Mouse (Mus musculus) forebrain, embryonic 16.5 days (tissue): ENCODE measurements around the gene Zbtb22. TPM values are rescaled to one million over a fixed set of nuclear protein-coding genes. Genes with fewer than 3 reads are reported as not detected.

Experiments used
- ATAC-seq: fragments of 200-750 bp; cut with Nextera tagmentation; 2 replicates; pipeline ENCODE4 v1.8.0; 2017; ENCODE audit warnings: mild to moderate bottlenecking, moderate library complexity
- H3K27ac ChIP-seq: fragments of 300-500 bp; sonication (generic); 2 replicates; pipeline ENCODE4 v1.5.1; 2014; ENCODE audit warnings: low read length, control low read depth
- H3K27me3 ChIP-seq: fragments of 300-500 bp; sonication (generic); replicated peaks from 2 replicates; pipeline ENCODE4 v1.6.1; 2014; ENCODE audit warnings: low read length; ENCODE audit not compliant: control insufficient read depth, insufficient read depth
- H3K36me3 ChIP-seq: fragments of 300-500 bp; sonication (generic); 2 replicates; pipeline ENCODE4 v1.6.1; 2014; ENCODE audit not compliant: control insufficient read depth, insufficient read depth
- H3K4me1 ChIP-seq: fragments of 300-500 bp; sonication (generic); replicated peaks from 2 replicates; pipeline ENCODE4 v1.6.1; 2014; ENCODE audit warnings: low read length; ENCODE audit not compliant: control insufficient read depth, insufficient read depth
- H3K4me2 ChIP-seq: fragments of 300-500 bp; sonication (generic); 2 replicates; pipeline ENCODE4 v1.6.1; 2014; ENCODE audit warnings: mild to moderate bottlenecking, low read length, control low read depth
- H3K4me3 ChIP-seq: fragments of 300-500 bp; sonication (generic); replicated peaks from 2 replicates; pipeline ENCODE4 v1.5.1; 2014; ENCODE audit warnings: mild to moderate bottlenecking, low read length, control low read depth
- H3K9ac ChIP-seq: fragments of 300-500 bp; sonication (generic); replicated peaks from 2 replicates; pipeline ENCODE4 v1.6.1; 2014; ENCODE audit warnings: low read depth, low read length, control low read depth
- H3K9me3 ChIP-seq: fragments of 300-500 bp; sonication (generic); 2 replicates; pipeline ENCODE4 v1.6.1; 2016; ENCODE audit warnings: low read length; ENCODE audit not compliant: control insufficient read depth
- WGBS: fragments of 180-500 bp; shearing (Covaris S2); extraction: QIAGEN DNeasy Blood & Tissue Kit; methylation state at CpG from one replicate; pipeline ENCODE4 v1.1.7; 2014; 5-methylcytosine and 5-hydroxymethylcytosine counted together
- polyA plus RNA-seq: library from polyadenylated mRNA; unstranded; fragments of >200 nt; fragmentation: Nextera tagmentation; extraction: Ambion mirVana; gene quantifications from 2 replicates; pipeline ENCODE4 v1.2.1, GENCODE M21; 2015

Gene Zbtb22
- polyA plus RNA-seq, 1 experiment from 2014 or later = 17.1 TPM

- no peak for ATAC-seq
- WGBS = 74% methylated on average over 17 of the region's 17 CpGs
- H3K9me3 ChIP-seq = no peaks in the 10 kb centered on the region
- no peak overlapping the region for H3K9ac ChIP-seq
- H3K4me2 ChIP-seq = no peak overlapping the region
- no peaks in the 10 kb centered on the region for H3K27me3 ChIP-seq
- peaks cover 17% of the 10 kb centered on the region for H3K4me1 ChIP-seq
- no peak overlapping the region for H3K4me3 ChIP-seq
- 0 out of 2 replicates have a peak, but pooled peaks cover 2% of the 10 kb centered on the region for H3K36me3 ChIP-seq
- H3K27ac ChIP-seq = no peak overlapping the region
These were observed 10.7 kb downstream of the Zbtb22 start for GRCm38 (mm10) chr17:33926207-33926932.

GRCm38 (mm10) chr17:33928251-33928947, 12.7 kb downstream of the Zbtb22 start:
- 62% methylated on average over 21 of the region's 21 CpGs for WGBS
- Histone ChIP-seq H3K9me3 (no peaks in the 10 kb centered on the region), H3K9ac (peak overlapping the region; percentile 84), H3K27ac (no peak overlapping the region), H3K4me1 (peaks cover 18% of the 10 kb centered on the region), H3K4me2 (peak overlapping the region; percentile 98), H3K36me3 (0 out of 2 replicates have a peak, but pooled peaks cover 5% of the 10 kb centered on the region), H3K4me3 (peak overlapping the region; percentile 76), H3K27me3 (no peaks in the 10 kb centered on the region)
- no peak for ATAC-seq

- Histone ChIP-seq H3K4me3 (peak within 1 kb of the TSS; percentile 76), H3K27ac (peak within 1 kb of the TSS; percentile 92), H3K9ac (peak within 1 kb of the TSS; percentile 84), H3K27me3 (no peaks in the 10 kb centered on the region), H3K4me1 (peaks cover 18% of the 10 kb centered on the region), H3K9me3 (no peaks in the 10 kb centered on the region), H3K4me2 (peak within 1 kb of the TSS; percentile 98), H3K36me3 (0 out of 2 replicates have a peak, but pooled peaks cover 5% of the 10 kb centered on the region)
- ATAC-seq = peak; percentile 93
- WGBS = under 1% methylated on average over 70 of the region's 80 CpGs
These were observed 13.9 kb downstream of the Zbtb22 start, which contains the start of gene Rgl2 for GRCm38 (mm10) chr17:33929371-33930279. Rgl2 (plus strand) TSS chr17:33929543.

GRCm38 (mm10) chr17:33930280-33931158, 14.8 kb downstream of the Zbtb22 start:
- Histone ChIP-seq H3K27ac (peak overlapping the region; percentile 92), H3K4me2 (peak overlapping the region; percentile 98), H3K36me3 (0 out of 2 replicates have a peak, but pooled peaks cover 8% of the 10 kb centered on the region), H3K9me3 (no peaks in the 10 kb centered on the region), H3K9ac (peak overlapping the region; percentile 84), H3K4me1 (peaks cover 18% of the 10 kb centered on the region), H3K27me3 (no peaks in the 10 kb centered on the region), H3K4me3 (peak overlapping the region; percentile 76)
- no peak for ATAC-seq
- WGBS = under 1% methylated on average over 41 of the region's 45 CpGs

- Histone ChIP-seq H3K4me1 (peaks cover 18% of the 10 kb centered on the region), H3K9me3 (no peaks in the 10 kb centered on the region), H3K36me3 (0 out of 2 replicates have a peak, but pooled peaks cover 8% of the 10 kb centered on the region), H3K4me3 (peak overlapping the region; percentile 76), H3K27me3 (no peaks in the 10 kb centered on the region), H3K27ac (no peak overlapping the region), H3K9ac (peak overlapping the region; percentile 84; the same call in 1 of the 2 replicates), H3K4me2 (peak overlapping the region; percentile 98)
- no peak for ATAC-seq
- 34% methylated on average over 17 of the region's 18 CpGs for WGBS
These were observed 15.6 kb downstream of the Zbtb22 start for GRCm38 (mm10) chr17:33931159-33931866.

GRCm38 (mm10) chr17:33931947-33932346, 16.2 kb downstream of the Zbtb22 start:
- Histone ChIP-seq H3K27ac (no peak overlapping the region), H3K27me3 (no peaks in the 10 kb centered on the region), H3K36me3 (0 out of 2 replicates have a peak, but pooled peaks cover 8% of the 10 kb centered on the region), H3K4me3 (no peak overlapping the region), H3K4me1 (peaks cover 18% of the 10 kb centered on the region), H3K9me3 (no peaks in the 10 kb centered on the region), H3K4me2 (no peak overlapping the region), H3K9ac (no peak overlapping the region)
- WGBS = 88% methylated on average over 11 of the region's 11 CpGs
- ATAC-seq = no peak

DNA sequence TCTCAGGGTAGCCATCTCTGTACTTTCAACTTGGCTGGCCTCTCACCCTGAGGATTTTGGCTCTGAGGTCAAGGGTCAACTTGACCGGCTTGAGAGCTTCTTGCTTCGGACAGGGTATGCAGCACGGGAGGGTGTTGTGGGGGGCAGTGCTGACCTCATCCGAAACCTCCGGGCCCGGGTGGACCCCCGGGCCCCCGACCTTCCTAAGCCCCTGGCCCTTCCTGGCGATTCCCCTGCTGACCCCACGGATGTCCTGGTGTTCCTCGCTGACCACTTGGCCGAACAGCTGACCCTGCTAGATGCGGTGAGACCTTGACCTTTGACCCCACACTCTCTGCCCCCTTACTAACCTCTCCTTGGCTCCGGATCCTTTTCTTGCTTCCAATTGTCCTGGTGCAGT, 16.7 kb downstream of the Zbtb22 start:
- H3K9ac ChIP-seq = no peak overlapping the region
- no peaks in the 10 kb centered on the region for H3K27me3 ChIP-seq
- no peak overlapping the region for H3K4me3 ChIP-seq
- H3K27ac ChIP-seq = no peak overlapping the region
- H3K4me1 ChIP-seq = peaks cover 18% of the 10 kb centered on the region
- H3K36me3 ChIP-seq = 0 out of 2 replicates have a peak, but pooled peaks cover 8% of the 10 kb centered on the region
- no peaks in the 10 kb centered on the region for H3K9me3 ChIP-seq
- ATAC-seq = no peak
- H3K4me2 ChIP-seq = no peak overlapping the region
- WGBS = 84% methylated on average over 14 of the region's 14 CpGs

- Histone ChIP-seq H3K4me3 (no peak overlapping the region), H3K9me3 (no peaks in the 10 kb centered on the region), H3K4me2 (no peak overlapping the region), H3K27ac (no peak overlapping the region), H3K9ac (no peak overlapping the region), H3K27me3 (no peaks in the 10 kb centered on the region), H3K4me1 (peaks cover 18% of the 10 kb centered on the region), H3K36me3 (0 out of 2 replicates have a peak, but pooled peaks cover 6% of the 10 kb centered on the region)
- ATAC-seq = no peak
- WGBS = 92% methylated on average over 15 of the region's 15 CpGs
These were observed 17.3 kb downstream of the Zbtb22 start for GRCm38 (mm10) chr17:33932970-33933369.
